Mouse (Mus musculus): ENCODE data around the gene Snx10.

The Snx10 gene

DNA sequence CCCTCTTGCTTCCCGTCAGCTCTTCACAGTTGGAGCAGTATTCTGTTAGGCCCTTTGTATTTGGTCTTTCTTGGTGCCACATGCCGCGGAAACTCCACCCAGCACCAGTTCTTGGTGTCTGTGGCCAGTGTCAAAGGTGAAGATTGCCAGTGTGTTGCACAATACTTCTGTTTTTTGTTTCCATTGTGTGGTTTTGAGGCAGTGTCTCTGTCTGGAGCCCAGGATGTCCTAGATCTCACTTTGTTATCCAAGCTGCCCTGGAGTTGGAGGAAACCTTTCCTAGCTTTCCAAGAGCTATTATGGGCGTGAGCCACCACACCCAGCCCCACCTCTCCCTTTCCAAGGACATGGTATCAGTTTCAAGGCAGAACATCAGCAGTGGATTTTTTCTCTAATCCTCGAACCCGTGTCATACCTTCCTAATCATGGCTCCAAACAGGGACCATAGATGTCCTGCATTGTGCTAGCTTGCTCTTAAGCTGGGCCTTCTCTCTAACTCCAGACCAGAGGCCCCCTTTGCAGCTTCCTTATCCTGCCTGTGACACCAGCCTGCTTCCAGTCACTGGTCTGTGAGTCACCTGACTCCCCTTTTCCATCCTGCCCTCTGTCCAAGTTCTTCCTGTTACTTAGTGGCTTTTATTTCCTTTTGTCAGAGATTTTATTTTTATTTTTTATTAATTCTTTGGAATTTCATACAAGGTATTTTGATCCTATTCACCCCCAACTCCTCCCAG is 9.9 kb downstream of the Snx10 start:
- DNase-seq (ENCODE audit: low spot score): no peak

DNA sequence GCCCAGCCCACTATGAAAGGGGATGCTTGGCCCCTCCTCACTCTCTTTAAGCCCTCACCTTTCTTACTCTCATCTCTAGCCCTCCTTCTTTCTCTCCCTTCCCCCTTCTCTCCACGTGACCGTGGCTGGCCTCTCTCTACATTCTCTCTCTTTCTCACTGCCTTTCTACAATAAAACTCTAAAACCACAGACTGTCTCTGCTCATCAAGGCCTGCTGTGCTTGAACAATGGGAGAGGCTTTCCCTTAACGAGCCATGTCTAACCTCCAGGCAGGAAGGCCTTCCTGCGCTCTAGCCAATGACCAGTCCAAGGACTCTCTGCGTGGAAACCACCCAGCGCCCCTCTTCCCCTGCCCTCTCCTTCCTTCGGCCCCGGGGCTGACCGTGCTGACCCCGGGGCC is 11.9 kb downstream of the Snx10 start:
- no peak for DNase-seq (ENCODE audit: low spot score)

DNA sequence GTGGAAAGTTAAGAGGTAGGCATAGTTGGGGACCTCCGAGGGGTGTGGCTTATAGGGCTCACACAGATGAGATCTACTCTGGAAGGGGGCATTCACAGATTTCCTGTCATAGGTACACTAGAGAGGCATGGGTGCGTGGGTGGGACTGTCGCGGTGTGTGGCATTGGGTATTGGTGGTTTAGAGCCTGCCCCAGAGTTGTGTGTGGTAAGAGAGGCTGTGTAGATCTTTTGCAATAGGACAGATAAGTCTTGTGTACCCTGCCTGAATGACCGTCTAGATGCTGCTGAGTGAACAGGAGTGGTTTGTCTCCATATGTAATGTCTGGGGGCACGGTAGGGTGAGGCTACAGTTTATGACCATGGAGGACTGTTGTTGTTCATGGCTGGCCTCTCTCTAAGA is 16.8 kb downstream of the Snx10 start:
- no peak for DNase-seq (ENCODE audit: low spot score)

DNA sequence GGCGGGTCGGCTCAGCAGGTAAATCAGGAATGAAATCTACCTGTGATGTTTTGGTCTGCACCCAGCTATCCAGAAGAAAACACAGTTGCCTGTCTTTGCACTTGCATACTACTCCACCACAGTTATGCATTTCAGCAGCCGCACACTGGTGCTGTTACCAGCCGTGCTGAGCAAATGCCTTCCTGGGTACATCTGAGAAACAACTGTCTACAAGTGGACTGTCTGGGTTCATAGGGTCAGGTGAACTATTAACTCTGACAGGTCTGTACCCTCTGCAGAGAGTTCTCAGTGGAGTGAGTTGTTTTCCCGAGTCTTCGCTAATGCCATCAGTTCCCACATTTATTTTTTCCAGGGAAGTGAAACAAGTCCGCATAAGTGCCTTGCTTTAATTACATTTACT is 17.7 kb downstream of the Snx10 start:
- no peak for DNase-seq (ENCODE audit: low spot score)

DNA sequence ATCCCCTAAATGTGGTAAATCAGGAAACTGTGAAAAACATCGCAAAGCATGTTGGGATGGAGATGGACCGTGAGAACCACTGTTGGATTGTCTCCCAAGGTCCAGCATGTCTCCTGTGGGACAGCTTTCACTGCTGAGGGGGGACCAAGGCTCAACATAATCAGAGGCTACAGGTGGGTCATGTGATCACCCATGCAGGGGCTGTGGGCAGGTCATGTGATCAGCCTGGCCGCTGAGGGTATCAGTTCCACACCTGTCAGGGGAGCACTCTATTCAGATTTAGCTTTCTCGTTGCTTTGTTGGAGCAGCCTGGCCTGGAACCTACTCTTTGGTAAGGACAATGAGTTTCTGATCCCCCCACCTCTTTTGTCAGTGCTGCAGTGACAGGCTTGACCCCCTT is 18.4 kb downstream of the Snx10 start:
- no peak for DNase-seq (ENCODE audit: low spot score)

DNA sequence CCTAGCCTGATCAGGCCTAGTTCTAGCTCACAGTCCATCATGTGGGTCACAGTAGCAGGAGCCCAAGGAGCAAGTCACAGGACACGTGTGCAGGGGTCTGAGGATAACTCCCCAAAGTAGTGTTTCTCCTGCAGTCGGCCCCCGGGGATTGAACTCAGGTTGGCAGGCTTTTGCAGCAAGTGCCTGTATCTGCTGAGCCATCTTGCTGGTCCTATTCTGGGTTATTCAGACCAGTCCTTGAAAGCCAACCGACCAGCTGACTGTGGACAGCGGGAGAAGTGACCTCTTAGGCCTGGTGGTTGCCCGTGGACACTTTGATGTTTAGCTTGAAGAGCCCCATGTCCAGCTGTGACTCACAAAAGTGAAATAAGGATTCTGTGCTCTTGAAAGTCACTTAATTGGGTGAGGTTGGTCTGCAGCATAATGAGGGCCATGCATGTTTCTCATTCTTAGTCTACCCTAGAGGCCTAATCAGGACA is 20.0 kb downstream of the Snx10 start:
- no peak for DNase-seq (ENCODE audit: low spot score)

DNA sequence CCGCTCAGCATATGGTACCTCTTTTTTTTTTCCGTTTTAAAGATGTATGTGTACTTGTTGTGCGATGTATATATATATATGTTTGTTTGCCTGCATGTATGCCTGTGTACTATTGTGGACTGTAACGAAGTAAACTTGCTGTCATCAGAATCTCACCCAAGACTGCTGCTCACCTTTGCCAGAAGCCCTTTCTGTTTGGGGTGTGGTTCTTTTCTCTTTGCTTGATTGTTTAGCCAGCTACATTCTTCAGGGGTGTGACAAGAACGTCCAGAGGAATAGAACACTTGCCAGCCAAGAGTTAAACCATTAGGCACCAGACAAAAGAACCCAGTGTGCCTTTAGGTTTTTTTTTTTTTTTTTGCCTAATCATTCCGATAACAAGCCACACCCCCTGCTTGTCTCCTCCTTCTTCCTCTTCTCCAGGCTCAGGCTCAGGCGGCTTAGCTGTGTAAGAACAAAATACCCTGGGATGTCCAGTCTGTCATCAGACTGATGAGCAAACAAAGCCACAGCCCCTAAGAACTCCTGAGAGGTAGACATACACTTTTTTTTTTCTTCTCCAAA is 20.5 kb downstream of the Snx10 start:
- no peak for DNase-seq (ENCODE audit: low spot score)

DNA sequence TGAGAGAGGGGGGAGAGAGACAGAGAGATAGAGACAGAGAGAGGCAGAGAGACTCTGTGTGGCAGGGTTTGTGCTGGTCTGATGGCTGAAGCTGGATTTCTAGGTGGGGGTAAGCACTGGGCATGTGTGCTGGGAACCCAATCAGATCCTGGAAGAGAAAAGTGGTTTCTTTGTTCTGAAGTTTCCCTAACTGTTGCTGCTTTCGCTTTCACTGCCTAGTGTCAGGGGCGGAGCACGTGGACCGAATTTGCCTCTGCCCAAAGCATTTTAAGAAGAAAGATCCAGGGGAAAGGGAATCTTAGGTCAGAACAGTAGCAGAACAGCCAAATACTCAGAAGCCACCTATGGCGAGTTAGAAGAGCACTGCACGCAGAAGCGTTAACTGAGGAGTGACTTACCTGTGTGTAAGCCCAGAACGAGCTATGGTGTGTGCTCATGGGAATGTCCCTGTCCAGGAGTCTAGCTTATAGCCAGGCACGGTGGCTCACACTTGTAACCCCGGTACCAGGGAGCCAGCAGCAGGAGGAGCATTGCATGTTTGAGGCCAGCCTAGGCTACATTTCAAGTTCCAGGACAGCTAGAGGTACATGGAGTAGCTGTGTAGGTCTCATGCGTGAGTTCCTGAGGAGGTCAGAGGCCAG is 21.6 kb downstream of the Snx10 start:
- peak; percentile 25 for DNase-seq (ENCODE audit: low spot score)

DNA sequence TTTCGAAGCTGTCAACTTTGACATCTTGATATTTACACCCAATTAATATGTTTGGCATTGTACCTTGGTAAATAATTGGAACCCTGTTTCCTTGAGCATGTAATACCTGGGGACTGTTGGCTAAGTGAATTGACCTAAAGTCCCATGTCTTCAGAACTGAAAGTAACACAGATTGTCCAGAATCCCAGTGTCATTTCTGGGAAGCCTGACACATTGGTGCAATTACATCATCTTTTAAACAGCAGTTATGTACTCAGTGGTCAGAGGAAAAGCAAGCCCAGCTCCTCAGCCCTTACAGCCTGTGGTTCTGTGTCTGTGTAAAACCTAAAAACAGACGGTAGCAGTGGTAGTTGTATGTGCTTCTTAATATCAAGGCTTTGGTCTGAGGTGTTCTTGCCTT is 22.4 kb downstream of the Snx10 start:
- DNase-seq (ENCODE audit: low spot score): no peak

DNA sequence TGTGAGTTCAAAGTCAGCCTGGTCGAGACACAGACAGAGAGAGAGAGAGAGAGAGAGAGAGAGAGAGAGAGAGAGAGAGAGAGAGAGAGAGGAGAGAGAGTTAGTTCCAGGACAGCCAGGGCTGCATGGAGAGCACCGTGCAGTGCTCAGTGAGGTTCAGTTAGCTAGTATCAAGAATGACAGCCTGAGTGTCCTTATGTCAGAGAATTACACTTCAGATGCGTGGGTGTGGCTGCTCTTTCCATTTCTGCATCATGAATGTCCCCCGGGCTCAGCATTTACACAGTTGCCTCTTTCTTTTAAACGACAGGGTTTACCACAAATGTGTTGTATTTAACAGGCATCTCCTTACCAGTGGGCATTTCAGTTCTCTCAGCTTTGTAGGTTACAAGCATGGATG is 25.1 kb downstream of the Snx10 start:
- no peak for DNase-seq (ENCODE audit: low spot score)

DNA sequence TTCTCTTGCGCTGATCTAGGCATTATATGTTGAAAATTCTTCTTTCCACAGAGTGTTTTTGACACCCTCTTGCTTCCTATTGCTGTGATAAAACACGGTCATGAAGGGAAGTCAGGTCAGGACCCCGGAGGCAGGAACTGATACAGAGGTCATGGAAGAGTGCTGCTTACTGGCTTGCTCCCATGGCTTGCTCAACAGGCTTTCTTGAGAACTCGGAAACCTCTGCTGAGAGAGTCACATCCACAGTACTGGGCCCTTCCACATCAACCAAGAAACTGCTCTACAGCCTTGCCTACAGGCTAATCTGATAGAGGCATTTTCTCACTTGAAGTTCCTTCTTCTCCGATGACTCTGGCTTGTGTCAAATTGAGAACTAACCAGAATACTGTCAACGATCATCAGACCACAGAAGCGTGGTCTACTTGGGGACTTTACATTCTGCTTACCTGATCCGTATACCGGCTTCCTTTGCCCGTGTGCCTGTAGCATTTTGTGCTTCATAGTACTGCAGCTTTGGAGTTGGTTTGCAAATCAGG is 27.6 kb downstream of the Snx10 start:
- no peak for DNase-seq (ENCODE audit: low spot score)

DNA sequence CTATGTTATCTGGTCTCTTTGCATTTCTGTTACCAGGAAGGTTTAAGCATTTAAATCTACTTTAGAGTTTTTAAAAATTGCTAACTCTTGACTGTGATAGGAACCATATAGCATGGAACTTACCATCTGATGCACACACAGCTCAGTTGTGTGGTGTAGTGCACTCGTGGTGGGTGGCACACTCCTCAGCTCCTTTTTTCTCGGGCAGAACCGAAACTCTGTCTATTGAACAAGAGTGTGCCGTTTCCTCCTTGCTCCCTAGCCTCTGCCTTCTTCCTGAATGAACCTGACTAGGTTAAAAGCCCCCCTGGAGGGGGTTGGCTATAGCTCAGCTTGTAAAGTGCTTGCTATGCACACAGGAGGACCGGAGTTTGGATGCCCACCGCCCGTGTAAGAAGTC is 32.9 kb downstream of the Snx10 start:
- no peak for DNase-seq (ENCODE audit: low spot score)

DNA sequence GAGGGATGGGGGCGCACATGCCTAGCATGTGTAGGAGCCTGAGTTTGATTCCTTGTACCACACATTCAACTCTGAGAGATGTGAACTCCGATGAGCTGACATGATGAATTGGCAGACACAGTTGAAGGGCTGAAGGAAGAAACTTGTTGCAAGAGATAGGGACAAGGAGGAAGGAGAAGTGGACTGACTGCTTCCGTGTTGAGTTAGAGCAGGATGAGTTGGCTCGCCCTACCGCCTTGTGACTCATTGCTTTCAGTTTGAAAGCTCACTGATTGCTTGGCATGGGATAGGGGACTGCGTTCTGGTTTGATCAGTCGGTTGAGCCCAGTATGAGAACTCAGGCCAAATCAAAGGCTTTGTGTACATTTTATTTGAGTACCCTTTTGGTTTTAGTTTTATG is 34.6 kb downstream of the Snx10 start:
- DNase-seq (ENCODE audit: low spot score): no peak

DNA sequence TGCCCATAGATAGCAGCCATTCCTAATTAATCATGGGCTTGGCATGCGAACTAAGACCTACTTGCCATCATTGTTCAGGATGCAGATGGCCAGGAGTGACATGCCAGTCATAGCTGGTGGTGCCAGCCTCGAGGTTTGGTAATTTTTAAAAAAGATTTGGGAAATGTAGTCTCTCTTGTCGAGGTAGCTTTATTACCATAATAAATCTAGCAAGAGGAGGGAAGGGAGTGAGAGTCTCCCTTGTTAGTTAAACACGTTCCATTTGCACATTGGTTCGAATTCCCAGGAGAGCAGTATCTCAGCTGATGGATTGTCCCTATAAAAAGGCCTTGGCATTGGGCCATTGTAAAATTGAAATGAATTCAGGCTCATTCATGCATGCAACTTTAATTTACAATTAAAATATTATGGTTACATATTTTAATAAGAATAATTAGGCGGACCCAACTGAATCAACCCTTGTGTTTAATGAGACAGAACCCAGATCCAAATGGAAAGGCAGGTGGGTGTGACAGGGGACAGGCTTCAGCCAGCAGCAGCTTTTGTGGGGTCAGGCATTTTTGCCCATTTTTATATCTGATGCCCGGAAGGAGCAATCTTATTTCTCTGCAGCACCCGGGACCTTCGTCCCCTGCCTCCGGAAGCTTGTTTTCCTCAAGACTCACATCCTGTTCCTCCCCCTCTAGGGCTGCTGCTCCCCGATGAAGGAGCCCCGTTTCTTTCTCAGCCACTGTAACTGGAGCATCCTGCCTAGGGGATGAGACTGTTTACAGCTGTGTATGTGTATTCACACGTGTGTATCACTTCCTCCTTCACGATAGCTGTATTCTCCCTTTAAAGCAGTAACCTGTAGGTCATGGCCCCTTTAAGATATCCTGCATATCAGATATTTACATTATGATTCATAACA is 43.3 kb downstream of the Snx10 start:
- DNase-seq (ENCODE audit: low spot score): no peak

DNA sequence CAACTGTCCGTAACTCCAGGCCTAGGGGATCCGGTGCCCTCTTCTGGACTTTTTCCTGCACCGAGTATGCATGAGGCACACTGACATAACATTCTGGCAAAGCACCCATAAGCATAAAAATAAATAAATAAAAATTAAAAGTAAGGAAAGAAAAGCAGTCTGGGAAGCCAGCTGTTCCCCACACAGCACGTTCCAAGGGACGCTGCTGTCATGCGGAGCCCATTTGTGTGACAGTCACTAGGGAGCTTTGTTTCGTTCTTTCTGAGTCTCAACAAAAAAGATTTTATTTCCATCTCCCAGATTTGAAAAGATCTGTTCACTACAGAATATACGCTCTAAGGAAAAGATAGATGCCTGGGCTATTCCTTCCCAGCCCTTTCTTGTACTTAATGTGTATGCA is 45.4 kb downstream of the Snx10 start:
- DNase-seq (ENCODE audit: low spot score): no peak

DNA sequence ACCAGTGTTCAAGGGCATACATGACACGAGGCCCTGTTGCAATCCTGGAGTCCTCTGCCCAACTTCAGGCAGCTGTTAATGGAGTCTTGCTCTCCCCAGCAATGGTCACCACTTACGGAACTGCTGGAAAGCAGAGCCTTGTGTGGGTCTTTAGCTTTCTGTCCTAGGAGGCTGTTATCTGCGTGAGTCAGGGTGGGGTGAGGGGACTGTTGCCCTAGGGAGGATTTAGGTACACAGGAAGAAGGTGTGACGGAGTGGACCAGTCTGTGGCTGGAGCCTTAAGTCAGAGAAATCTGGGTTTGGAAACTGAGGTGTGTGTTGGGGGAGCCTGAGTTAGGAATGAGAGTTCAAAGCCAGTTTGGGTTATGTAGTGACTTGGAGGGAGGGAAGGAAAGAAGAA is 49.4 kb downstream of the Snx10 start:
- no peak for DNase-seq (ENCODE audit: low spot score)

DNA sequence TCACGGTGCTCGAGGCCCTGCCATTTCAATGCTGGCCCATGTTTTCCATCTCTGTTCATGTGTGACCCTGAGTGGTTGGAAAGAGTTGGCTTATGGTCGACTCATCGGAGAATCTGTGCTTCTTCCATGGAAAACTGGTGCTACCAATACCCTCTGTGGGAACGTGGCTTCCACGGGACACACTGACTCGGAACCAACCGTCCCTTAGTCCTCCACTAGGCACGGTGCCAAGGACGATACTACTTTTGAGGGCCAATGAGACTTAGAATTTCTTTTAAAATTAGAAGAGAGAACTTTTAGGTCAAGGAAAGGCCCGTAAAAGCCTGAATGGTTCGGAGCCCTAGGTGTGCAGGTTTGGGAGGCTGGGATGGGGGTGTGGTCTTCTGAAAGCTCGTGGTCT is 50.4 kb downstream of the Snx10 start:
- DNase-seq (ENCODE audit: low spot score): no peak

DNA sequence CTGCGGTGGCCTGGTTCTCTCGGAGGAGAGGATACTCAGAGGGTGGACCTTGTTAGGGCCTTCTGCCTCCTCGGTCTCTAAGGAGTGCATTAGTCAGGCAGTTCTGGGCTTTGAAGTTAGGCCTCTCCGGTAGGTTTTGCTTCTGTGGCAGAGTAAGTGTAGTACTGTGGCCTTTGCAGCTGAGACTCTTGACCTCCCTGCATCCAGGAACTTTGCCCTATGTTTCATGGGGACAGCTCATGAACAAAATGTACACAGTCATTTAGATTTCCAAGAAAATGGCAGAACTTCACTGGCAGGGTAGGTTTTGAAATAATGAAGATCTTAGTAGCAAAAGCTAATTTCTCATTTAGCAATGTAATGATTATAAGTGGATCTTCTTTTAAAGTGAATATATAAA is 54.7 kb downstream of the Snx10 start:
- DNase-seq (ENCODE audit: low spot score): no peak

DNA sequence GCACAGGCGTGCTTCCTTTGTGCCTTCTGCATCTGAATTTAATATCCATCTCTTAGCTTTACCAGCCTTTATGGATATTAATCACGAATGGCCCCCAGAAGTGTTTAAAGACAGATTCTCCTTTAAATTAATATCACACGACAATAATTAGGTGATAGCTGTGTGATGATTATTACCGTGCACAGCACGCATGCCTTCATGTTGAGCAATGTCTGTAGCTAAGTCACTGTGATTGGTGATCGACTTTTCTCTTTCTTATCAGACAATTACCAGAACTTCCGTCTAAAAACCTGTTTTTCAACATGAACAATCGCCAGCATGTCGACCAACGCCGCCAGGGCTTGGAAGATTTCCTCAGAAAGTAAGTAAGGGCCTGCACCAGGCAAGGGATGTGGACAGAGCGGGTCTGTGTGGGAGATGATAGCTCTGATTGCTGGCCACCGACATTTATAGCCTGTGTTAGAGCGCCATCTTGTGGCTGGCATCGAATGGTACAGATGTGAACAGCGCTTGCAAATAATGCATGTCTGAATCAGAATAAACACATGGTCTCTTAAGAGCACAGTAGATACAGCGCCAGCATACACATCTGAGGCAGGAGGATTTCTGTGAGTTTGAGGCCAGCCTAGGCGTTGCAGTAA is 56.5 kb downstream of the Snx10 start:
- peak; percentile 87 for DNase-seq (ENCODE audit: low spot score)

DNA sequence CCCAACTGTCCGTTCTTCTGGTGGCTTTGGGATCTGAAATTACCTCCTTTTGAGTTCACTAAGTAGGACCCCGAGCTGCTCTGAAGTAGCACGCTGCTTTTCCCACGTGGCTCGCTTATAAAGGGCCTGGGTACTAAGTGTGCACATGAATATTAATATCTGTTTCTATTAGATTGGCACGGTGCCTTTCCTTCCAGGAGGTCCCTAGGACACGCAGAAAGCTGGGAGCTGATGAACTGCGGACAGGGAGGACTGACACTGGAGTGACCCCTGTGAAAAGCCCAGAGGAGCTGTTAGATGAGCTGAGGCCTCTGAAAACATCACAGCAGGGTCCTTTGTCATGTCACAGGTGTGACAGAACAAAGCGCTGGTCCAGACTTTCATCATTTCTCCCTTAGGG is 57.7 kb downstream of the Snx10 start:
- DNase-seq (ENCODE audit: low spot score): no peak

DNA sequence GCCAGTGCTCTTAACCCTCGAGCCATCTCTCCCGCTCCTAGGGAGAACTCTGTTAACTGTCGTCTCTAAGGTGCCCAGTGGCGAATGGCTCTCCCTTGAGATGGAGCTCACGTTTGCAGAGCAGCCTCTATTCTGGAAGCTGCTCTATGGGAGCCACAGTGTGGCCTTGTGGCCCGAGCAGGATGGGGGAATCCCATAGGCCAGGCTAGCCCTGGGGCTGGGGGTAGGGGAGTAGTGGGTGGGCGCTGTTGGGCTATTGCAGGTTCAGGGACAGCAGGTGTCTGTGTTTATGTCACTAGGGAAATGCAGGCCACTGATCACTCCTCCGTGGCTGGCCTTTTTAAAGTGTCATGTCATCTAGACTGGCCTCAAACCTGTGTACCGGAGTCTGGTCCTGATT is 58.4 kb downstream of the Snx10 start:
- no peak for DNase-seq (ENCODE audit: low spot score)

DNA sequence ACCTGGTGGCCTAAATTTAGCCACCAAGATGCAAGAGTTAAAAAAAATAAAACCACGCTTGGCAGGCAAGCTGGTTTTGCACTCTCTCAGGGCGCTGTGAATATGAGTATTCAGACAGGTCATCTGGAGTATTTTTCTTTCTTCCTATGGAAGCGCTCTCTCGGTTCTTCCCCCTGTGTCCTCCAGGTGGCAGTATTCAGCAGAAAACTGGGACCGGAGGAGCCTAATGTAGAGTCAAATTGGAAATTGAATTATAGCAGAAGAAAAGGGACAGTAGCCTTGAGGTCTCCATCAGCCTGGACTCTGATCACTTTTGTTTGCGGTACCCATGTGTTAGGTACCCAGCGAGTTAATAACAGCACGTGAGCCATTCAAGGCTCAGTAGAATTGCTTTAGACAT is 62.3 kb downstream of the Snx10 start:
- DNase-seq (ENCODE audit: low spot score): peak; percentile 55
